Mouse (Mus musculus) NIH3T3 (cell line): Measurements from ENCODE around the gene Kmt2e.
"Not testable (repeated sequence)": the region's sequence is repeated elsewhere in the genome, so short reads cannot be mapped to it uniquely, and the experiment has no call there.

Experiments used
- DNase-seq: peaks from one replicate; pipeline ENCODE4 v3.0.0-alpha.2; 2012; ENCODE audit warnings: low read depth

Kmt2e gene

DNA sequence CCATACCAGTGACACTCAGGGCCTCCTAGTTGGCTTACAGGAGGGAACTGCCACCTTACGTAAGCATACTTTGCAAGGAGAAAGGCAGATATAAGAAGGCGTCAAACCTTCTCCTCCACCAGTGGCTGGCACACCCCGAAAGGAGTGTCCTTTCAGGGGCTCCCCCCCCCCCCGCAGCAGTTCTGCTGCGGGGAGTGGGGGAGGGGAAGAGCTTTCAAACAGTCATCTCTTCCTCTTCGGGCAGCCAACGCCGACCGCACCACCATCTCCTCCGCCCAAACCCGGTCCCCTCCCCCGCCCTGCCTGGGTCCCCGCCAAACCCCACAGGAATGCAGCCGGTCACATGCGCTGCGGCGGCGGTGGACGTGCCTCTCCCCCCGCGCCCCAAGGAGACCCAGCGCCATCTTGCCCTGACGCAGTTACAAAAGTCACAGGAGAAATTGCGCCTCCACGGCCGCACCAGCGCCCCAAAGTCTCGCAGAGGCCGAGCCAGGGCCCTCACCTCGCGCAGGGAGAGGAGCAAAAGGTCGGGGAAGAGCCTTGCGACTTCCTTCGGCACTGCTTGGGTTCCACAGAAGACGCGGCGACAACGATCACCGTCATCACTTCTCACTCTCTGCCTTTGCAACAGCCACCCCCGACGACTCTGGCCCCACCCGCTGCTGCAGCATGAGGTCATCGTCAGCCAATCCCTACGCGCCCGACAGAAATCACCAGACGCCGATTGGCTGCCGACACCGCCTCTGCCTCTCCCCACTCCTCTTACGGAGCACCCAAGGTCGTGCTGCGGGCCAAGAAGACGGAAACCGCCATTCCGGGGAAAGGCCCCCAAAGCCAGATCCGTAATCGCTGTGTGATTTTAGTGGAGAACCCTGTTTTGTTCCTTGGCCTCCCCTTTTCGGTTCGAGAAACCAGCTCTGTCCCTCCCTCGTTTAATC, 1.3 kb upstream of the Kmt2e start:
- DNase-seq = peak; percentile 99

DNA sequence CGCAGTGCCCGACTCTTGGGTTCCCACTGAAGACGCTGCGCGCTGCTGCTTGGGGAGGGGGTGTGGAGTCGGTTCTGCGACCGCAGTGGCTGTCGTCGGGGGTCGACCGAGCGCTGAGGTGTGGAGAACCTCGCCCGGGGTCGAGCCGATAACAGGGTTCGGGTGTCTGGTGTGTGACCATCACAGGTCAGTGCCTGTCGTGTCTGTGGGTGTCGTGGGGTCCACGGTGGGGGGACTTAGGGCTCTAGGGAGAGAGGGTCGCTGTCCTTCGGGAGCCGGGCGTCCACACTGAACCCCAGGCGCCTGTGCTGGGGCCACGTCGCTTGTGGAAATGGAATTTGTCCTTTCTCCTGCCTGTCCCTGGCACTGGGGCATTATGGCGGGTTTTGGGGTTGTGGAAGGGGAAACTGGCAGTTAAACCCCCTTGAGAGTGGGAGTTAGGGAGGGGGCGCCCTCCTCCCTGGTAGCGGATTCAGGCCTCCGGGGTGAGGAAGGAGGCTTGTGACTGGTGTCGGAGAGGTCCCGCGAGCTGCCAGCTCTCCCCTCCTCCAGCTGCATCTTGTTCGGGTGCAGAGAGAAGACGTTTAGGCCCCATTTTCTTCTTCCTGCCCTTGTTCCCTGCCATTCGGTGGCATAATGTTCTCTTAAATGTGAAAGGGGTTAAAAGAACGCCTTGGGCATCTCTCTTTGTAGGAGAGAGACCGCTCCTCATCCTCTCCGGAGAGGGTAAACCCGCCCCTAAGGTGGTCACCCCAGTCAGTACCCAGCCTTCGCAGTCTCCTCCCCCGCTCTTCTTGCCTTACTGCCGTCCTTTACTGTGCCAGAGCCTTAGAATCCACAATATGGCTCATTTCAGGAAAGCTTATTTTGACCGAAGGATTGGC, 599 bp downstream of the Kmt2e start:
- peak; percentile 73 for DNase-seq

DNA sequence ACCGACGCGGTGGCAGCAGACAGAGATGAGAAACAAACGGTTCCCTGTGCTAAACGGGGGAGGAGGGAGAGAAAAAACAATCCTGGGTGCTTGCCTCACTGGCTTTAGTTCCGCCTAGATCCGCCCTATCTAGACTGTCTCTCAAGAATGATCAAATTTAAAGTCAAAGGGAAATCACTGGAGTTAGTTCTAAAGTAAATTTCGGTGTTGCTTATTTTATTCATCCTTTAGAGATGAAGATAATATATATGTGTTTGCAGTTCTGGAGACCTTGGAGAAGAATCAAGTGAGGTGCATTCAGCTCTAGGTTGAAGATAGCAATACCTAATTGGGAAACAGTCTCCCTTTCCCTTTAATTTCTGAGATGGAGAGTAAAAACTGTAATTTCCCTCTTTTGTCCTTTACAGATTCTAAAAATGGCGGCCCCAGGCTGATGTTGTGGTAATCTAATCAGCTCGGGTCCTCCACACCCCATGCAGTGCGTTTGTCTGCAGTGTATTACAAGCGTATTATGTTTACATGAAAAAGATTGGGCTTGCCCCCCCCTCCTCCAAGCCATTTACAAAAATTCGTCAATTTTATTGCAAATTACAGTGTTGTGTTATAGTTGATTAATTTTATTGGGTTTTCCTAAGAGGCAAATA, 1.4 kb downstream of the Kmt2e start:
- peak; percentile 61 for DNase-seq

DNA sequence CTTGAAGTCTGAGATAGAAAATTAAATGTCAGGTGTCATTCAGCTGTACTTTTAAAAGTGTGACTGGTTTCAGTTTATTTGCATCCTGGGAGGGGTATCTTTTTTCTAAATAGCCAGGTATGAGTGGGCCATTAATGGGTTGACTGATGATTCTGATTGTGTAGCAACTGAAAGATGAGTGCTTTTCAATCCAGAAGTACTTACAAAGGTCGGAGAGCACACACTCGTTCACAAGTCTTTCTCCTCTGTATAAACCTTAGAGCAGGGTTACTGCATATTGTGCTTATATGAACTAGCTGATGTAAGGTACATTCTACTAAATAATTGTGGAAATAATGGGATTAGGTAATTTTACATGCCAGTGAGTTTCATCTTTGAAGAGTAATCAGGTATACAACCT, 2.5 kb downstream of the Kmt2e start:
- DNase-seq = no peak

DNA sequence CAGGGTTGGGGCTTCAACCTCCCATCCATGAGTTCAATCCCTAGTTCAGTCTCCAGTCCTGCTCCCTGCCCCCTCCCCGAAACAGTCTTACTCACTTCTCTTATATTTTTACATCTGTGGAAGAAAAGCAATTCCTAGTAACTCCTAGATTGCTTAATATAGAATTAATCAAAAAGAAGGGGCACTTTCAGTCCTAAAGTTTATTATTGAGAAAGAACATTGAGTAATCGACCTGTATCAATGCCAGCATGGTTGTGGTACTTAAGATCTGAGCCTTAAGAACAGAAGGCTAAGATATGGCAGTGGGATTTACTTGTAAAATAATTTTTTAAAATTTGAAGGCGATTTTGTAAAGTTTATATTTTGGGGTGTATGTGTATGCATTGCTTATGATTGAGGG, 5.6 kb downstream of the Kmt2e start:
- peak; percentile 74 for DNase-seq

DNA sequence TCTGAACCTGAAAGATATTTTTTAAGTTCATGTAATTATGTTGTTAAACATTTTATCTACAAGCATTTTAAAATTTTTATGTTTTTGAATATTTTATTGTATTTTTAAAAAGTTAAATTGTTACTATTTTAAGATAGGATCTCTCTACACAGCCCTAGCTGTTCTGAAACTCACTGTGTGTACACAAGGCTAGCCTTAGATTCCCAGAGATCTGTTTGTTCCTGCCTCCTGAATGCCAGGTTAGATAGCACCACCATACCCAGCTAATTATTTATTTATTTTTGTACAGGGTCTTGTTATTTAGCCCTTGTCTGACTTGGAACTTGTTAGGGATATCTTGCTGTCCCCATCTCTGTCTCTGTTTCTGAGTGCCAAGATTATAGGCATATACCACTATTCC, 6.3 kb downstream of the Kmt2e start:
- no peak for DNase-seq

DNA sequence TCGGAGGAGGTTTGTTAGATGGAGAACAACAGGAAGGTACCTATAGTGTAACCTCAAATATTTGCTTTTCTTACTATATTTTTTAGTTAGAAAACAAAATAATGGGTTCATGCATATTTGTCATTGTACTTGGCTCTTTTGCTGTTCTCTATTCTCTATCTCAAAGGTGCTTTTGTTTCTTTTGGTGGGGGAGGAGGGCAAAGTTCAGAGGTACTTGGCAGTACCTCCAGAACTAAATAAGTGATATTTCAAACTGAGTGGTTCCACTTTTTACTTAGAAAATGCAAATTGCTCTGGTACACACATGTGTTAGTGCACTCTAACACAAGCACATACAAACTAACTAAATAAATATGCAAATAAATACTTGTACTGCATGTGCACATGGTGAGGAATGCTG, 7.7 kb downstream of the Kmt2e start:
- DNase-seq = no peak

DNA sequence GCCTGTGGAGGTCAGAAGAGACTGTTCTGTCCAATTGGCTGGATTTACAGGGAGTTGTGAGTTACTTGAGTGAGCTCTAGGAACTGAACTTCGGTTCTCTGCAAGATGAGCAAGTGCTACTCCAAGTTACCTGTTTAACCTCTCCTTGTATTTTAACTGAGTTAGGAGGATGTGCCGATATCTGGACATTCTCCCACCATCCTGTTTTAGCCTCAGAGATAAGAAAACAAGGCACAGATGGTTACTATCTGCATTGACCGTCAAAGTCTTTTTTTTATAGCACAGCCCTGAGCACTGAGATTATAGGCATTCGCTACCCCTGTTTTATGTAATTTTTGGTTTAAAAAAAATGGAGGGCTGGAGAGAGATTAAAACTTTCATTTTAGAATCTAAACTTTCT, 10.2 kb downstream of the Kmt2e start:
- DNase-seq = no peak

DNA sequence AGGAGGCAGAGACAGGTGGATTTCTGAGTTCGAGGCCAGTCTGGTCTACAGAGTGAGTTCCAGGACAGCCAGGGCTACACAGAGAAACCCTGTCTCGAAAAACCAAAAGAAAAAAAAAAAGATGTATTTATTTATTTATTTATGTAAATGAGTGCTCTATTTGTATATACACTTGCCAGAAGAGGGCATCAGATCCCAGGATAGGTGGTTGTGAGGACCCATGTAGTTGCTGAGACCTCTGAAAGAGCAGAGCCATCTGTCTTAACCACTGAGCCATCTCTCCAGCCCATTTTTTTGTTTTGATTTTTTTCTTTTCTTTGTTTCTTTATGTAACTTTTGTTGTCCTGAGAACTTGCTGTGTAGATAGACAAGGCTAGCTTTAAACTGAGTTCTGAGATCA, 19.3 kb downstream of the Kmt2e start:
- DNase-seq = not testable (repeated sequence)

DNA sequence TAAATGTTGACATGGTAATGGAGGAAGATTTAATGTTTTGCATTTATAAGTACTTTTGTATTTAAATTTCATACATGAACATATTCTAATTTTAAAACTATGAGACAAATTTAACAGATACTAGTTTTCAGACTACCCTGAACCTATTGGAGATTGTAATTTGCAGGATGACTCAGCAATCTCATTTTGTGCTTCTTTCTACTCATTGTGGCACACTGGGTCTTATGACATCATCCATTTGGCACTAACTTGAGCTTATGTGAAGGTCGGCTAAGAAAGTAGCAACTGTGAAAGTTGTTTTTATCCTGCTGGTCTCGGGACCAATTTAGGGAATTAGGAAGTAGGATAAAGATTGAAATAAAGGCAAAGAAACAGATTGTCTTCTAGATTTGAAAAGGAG, 27.4 kb downstream of the Kmt2e start:
- DNase-seq = peak; percentile 73

DNA sequence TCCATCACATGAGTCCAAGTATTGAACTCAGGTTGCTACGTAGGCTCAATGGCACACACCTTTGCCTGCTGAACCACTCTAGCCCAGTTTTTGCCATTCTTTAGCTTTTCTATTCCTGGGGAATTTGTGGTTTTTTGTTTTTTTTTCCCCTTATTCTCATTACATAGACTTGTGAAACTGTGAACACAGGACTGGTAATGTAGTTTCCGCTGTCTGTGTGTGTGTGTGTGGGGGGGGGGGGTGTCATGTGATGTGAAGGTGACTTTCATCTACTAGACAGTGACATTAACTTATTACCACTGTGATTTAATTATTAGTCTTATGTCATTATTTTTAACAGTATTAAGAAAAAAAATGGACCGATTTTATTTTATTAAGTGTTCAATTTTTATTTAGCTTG, 30.0 kb downstream of the Kmt2e start:
- DNase-seq = no peak

DNA sequence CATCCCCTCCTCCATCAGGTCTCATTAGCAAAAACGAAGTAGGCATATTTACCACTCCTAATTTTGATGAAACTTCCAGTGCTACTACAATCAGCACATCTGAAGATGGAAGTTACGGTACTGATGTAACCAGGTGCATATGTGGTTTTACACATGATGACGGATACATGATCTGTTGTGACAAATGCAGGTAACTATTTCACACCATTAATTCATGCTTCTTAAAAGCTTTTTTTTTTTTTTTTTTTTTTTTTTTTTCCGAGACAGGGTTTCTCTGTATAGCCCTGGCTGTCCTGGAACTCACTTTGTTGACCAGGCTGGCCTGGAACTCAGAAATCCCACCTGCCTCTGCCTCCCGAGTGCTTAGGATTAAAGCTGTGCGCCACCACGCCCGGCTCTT, 30.5 kb downstream of the Kmt2e start:
- DNase-seq = no peak

DNA sequence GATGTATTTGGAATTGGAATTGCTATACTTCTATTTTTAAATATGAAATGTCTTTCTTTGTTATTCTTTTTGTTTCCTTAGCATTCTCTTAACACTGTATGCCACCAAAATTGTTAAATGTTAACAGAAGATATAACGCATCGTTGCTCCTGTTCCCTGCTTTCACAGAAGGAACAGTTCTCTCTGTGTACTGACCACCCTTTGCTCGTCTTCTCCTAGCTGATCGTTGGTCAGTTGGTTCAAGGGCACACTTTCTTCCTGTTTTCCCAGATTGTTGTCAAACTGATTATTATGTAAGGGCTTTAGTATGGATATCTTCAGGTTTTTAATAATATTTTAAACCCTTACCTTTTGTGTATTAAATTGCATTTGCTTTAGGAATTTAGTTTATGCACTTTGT, 32.3 kb downstream of the Kmt2e start:
- no peak for DNase-seq

DNA sequence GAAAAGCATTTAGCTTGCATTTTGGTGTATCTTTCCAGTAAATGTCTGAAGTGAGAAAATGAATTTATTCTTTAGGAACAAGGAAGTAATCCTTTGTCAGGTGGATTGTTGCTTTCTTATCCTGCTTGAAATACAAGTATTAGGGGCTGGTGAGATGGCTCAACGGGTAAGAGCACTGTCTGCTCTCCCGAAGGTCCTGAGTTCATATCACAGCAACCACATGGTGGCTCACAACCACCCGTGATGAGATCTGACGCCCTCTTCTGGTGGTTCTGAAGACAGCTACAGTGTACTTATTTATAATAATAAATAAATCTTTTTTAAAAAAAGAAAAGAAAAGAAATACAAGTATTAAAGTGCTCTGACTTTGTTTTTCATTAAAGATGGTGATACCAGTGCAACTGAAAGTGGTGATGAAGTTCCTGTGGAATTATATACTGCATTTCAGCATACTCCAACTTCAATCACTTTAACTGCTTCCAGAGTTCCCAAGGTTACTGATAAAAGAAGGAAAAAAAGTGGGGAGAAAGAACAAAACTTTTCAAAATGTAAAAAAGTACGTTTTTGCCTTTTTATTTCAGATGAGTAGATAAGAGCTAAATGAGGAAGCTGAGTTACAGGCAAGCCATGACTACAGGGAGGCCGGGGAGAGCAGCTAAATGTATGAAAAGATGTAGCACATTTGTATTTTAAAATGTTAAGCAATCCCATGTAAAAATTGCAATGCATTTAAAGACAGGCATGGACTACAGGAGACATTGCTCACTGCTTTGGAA, 39.0 kb downstream of the Kmt2e start:
- no peak for DNase-seq

DNA sequence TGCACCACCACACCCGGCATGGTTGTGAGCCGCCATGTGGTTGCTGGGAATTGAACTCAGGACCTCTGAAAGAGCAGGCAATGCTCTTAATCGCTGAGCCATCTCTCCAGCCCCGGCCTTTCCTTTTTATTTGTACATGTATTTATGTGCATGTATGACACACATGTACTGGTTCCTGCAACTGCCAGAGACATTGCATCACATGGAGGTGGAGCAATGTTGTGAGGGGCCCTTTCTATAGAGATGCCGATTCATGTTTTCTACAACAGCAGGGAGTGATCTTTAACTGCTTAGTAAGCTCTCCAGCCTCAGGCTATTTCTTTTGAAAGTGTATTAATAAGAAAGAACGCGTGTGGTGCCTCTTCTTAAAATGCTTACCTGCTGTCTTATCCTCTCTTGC, 49.6 kb downstream of the Kmt2e start:
- DNase-seq = peak; percentile 50

DNA sequence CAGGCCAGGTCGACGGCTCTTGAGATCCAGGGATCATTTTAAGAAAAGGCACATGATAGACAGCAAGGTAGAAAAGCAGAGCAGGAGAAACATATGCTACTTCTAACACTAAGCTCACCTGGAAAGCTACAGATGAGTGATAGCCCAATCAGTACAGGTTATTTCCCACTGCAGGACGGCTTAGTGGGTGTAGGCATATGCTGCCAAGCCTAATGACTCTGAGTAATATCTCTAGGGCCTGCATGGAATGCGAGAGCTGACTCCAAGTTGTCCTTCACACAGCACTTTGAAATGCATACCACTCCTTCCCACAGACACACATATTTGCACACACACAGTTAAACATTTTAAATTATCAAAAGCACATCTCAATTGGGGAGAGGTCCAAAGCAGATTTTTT, 55.0 kb downstream of the Kmt2e start:
- no peak for DNase-seq

DNA sequence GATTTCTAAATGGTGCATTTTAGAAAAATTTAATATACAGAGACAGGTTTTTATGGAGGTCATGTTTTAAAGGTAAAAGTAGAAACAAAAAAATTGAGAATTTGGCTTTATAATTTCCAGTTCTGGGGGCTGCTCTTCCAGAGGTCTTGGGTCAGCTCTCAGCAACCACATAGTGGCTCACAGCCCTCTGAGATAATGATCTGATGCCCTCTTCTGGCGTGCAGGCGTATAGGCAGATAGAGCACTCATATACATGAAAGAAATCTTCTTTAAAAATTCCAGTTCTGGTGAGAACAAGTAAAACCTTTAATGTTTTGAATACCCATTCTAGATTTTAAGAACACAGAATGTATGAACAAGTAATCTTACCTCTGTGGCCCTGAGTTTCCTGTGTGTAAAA, 56.6 kb downstream of the Kmt2e start:
- DNase-seq = no peak

DNA sequence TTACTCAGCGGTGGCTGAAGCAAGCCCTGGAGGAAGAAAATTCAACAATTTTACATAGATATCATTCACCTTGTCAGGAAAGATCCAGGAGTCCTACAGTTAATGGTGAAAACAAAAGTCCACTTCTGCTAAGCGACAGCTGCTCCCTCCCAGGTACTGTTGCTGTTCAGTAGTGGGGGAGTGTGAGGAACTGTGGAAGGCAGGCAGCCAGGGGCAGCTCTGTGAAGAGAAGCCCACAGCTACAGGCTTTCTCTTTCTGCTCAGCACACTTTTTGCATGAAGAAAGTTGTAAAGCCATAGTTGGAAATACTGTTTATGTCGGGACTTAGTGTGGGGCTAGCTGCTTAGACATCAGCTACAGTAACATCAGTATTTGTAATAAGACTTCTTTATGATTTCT, 62.2 kb downstream of the Kmt2e start:
- DNase-seq = no peak

DNA sequence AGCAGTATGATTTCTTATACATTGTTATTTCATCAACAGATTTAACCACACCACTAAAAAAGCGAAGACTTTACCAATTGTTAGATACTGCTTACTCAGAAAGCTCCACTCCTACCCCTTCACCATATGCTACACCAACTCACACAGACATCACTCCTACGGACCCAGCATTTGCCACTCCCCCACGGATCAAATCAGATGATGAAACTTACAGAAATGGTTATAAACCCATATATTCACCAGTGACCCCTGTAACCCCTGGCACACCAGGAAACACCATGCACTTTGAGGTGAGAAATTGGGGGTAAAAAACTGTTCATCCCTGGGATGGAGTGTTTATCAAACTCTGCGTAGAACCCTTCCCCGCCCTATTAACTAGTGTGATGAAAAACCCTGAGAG, 62.7 kb downstream of the Kmt2e start:
- DNase-seq = no peak

DNA sequence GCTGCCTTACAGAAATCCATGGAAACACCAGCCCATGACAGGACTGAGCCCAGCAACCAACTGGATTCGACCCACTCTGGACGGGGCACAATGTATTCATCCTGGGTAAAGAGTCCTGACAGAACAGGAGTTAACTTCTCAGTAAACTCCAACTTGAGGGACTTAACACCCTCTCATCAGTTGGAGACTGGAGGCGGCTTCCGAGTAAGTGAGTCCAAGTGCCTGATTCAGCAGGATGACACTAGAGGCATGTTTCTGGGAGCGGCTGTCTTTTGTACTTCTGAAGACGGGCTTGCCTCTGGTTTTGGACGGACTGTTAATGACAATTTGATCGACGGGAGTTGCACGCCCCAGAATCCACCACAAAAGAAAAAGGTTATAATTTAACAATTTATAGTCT, 63.7 kb downstream of the Kmt2e start:
- no peak for DNase-seq

DNA sequence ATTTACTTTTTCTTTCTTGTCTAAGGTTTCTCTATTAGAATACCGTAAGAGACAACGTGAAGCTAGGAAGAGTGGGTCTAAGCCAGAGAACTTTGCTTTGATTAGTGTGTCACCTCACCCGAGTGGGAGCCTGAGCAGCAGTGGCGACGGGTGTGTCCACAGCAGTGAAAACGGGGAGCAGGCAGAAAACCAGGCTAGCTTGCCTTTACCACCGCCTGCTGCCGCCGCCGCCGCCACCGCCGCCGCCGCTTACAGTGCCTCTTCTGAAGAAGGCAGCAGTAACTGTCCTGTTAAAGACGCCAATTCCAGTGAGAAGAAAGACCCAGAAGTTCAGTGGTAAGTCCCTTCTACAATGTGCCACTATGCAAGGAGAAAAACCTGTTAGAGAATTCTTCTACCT, 65.0 kb downstream of the Kmt2e start:
- no peak for DNase-seq

DNA sequence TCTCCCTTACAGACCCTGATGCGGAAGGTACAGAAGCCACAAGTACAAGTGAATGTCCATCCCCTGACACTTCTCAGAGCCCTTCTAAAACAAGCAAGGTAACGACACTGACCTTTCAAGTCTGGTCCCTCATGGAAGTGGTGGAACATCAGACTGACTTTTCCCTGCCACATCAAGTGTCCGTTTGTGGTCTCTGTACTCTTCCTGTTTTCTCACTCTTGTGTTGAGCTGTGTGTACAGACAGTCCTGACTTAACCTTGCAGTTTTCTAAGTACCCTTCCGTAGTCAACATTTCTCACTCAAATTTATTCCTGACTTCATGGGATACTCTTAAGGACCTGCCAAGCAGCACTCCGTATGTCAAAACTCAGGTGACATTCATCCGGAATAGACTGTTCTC, 66.5 kb downstream of the Kmt2e start:
- DNase-seq = no peak
